ENCODE assay signal across 29 mouse cellular contexts in the genomic region with DNA sequence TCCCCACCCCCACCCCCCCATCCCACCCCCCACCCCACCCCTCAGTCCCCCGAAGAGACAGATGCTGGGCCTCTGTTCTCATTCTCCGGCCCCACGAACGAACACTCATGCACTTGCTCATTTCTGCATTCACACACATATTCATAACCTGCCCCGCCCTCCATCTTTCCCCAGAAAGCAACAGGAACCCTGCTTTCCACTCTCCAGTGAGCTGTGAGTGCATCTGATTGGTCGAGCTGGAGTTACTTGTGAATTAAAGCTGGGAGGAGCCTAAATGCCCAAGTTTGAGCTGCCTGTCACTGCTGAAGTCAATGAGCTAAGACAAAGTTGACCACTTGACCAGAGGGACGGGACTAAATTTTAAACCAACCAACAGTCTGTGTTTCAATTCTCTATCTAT. TPM values are rescaled to one million over a fixed set of nuclear protein-coding genes. Genes with fewer than 3 reads are reported as not detected.
DNase-seq lines count a peak whose midpoint lies in the region; ATAC-seq and TF ChIP-seq lines count a peak whose summit lies in the region.
"Had no signal": no experiment of that assay in that cellular context is flagged by ENCODE, and none has a peak within 500 bp of the region (broad histone marks: within the 10 kb centered on the region; RNA-seq: fewer than 3 reads in every experiment).

No protein-coding gene starts in this region.

- intact Hi-C loops in gastrocnemius, postnatal 36 days (cut with DNase I), result no loop called here

- no peak for TF ChIP-seq EP300 in MEL (IDR thresholded peaks at IDR 0.05; ENCODE audit: low read depth in 1 of 2, low read length in 2 of 2)

- no peak overlapping the region for H3K27ac ChIP-seq in MEL (ENCODE audit: control insufficient read depth, low read depth, low read length)
- H3K27ac ChIP-seq in bone marrow macrophage, adult 2 months (ENCODE audit: insufficient read depth, low read depth, low read length), result peak overlapping the region; percentile 88
- H3K27ac ChIP-seq: embryonic facial prominence, embryonic 13.5 days; embryonic facial prominence, embryonic 15.5 days; forebrain, embryonic 10.5 days; forebrain, embryonic 12.5 days had no signal

- no peak for TF ChIP-seq RAD21 in MEL (IDR thresholded peaks at IDR 0.05; ENCODE audit: low read depth, low read length)

- no peak for TF ChIP-seq POLR2A in MEL (IDR thresholded peaks at IDR 0.05; ENCODE audit: control insufficient read depth in 1 of 2, insufficient read depth in 1 of 2, low read depth in 1 of 2, low read length in 2 of 2, poor library complexity in 1 of 2)
- no peak for TF ChIP-seq POLR2A in bone marrow macrophage, adult 2 months (IDR thresholded peaks at IDR 0.05; ENCODE audit: borderline replicate concordance, low read depth, low read length)

- H3K9ac ChIP-seq in MEL (ENCODE audit: control insufficient read depth, low read depth, low read length, poor library complexity, severe bottlenecking), result no peak overlapping the region
- H3K9ac ChIP-seq: embryonic facial prominence, embryonic 13.5 days; embryonic facial prominence, embryonic 15.5 days; forebrain, embryonic 12.5 days had no signal

- peaks cover 5 to 13% of the 10 kb centered on the region in 2 experiments for H3K4me1 ChIP-seq in MEL (ENCODE audit: control insufficient read depth in 1 of 2, insufficient read depth in 2 of 2, low read length in 2 of 2)
- H3K4me1 ChIP-seq in bone marrow macrophage, adult 2 months (ENCODE audit: control insufficient read depth, insufficient read depth, low read length), result peaks cover 54% of the 10 kb centered on the region

- peak; percentile 34; the same call in 1 of the 2 replicates for ATAC-seq in megakaryocyte, adult 5-6 weeks (ENCODE audit: poor library complexity, severe bottlenecking)
- ATAC-seq: activated CD4-positive, CD25-positive, alpha-beta regulatory T cell, adult 4 months; CD4-positive, CD25-positive, alpha-beta regulatory T cell, adult 4 months; forebrain, embryonic 14.5 days; forebrain, embryonic 16.5 days had no signal

- H3K27me3 ChIP-seq in MEL (ENCODE audit: control insufficient read depth in 1 of 2, insufficient read depth in 2 of 2, low read length in 2 of 2), result no peaks in the 10 kb centered on the region
- H3K27me3 ChIP-seq: embryonic facial prominence, embryonic 13.5 days; embryonic facial prominence, embryonic 15.5 days; forebrain, embryonic 12.5 days had no signal

- no peaks in the 10 kb centered on the region for H3K79me2 ChIP-seq in MEL (ENCODE audit: control insufficient read depth, insufficient read depth, low read length, poor library complexity)

- H3K9me3 ChIP-seq in MEL (replicated peaks; ENCODE audit: insufficient read depth, low read length), result no peaks in the 10 kb centered on the region
- H3K9me3 ChIP-seq: embryonic facial prominence, embryonic 13.5 days; embryonic facial prominence, embryonic 15.5 days; forebrain, embryonic 10.5 days; forebrain, embryonic 12.5 days; G1E had no signal

- H3K36me3 ChIP-seq in MEL (ENCODE audit: control insufficient read depth in 1 of 2, insufficient read depth in 2 of 2, low read length in 2 of 2), result peaks cover 0 to 3% of the 10 kb centered on the region in 2 experiments; a peak in 1 of 4 replicates
- H3K36me3 ChIP-seq: embryonic facial prominence, embryonic 13.5 days; embryonic facial prominence, embryonic 15.5 days; forebrain, embryonic 10.5 days; forebrain, embryonic 12.5 days; G1E had no signal

- H3K4me3 ChIP-seq in MEL (ENCODE audit: control insufficient read depth in 1 of 2, insufficient read depth in 1 of 2, low read depth in 2 of 2, low read length in 2 of 2), result no peak overlapping the region
- H3K4me3 ChIP-seq in bone marrow macrophage, adult 2 months (ENCODE audit: insufficient read depth, low read length), result no peak overlapping the region
- H3K4me3 ChIP-seq: embryonic facial prominence, embryonic 13.5 days; embryonic facial prominence, embryonic 15.5 days; erythroblast, embryonic 14.5 days; forebrain, embryonic 10.5 days; forebrain, embryonic 12.5 days had no signal

- peak; percentile 82 for DNase-seq in MEL (ENCODE audit: low read depth, low spot score)
- no peak for DNase-seq in lung, postnatal 14 days
- DNase-seq in testis, postnatal 10 days (ENCODE audit: low spot score), result no peak
- DNase-seq in gastrocnemius, adult 8-10 months (ENCODE audit: low spot score in 2 of 2), result no peak
- no peak for DNase-seq in gastrocnemius, postnatal 36 days
- DNase-seq: adrenal gland, adult 8-10 months; adrenal gland, postnatal 14 days; adrenal gland, postnatal 36 days; B cell, adult 2 months; cerebellum, adult 11-12 months; cerebellum, adult 2 months; cerebellum, adult 9-10 months; cerebellum, postnatal 10 days; cerebellum, postnatal 25 days had no signal

- TF ChIP-seq CTCF in MEL (IDR thresholded peaks at IDR 0.05 in 2 of 3, conservative IDR thresholded peaks at IDR 0.05 in 1 of 3; ENCODE audit: control insufficient read depth in 1 of 3, insufficient read depth in 1 of 3, low read depth in 2 of 3, low read length in 3 of 3, poor library complexity in 1 of 3, severe bottlenecking in 1 of 3), result no peak
- no peak for TF ChIP-seq CTCF in bone marrow macrophage, adult 2 months (IDR thresholded peaks at IDR 0.05; ENCODE audit: low read depth, low read length)

TF ChIP-seq in MEL, 35 proteins besides CTCF, POLR2A, EP300 and RAD21:
- no peak for TF ChIP-seq ZMIZ1 (IDR thresholded peaks at IDR 0.05; ENCODE audit: low read depth, low read length)
- 0 out of 2 replicates have a peak, but pooled peaks have one; percentile 33 for TF ChIP-seq TBP (IDR thresholded peaks at IDR 0.05; ENCODE audit: low read depth, low read length)
- TF ChIP-seq MYB (IDR thresholded peaks at IDR 0.05; ENCODE audit: low read depth, low read length), result no peak

RNA-seq across cellular contexts. Expression of a gene that starts 25.2 kb away (rescaled TPM):
- total RNA-seq in MEL (2012; rRNA removed), result 0.81 and 2.1 TPM in 2 replicates
- 1 to 10 TPM in 1 of 2 experiments, not detected in 1; 2.7 TPM for polyA plus RNA-seq in MEL (2012; ENCODE audit: insufficient read depth in 1 of 2, insufficient read length in 2 of 2, low read depth in 1 of 2, low replicate concordance in 2 of 2, missing spikeins in 1 of 2)
- not detected in 2 replicates for polyA plus RNA-seq in bone marrow macrophage, adult 2 months (2012; ENCODE audit: insufficient read depth, insufficient read length, missing spikeins)
- not detected in 2 replicates for total RNA-seq in megakaryocyte, adult 5-6 weeks (2015)
- not detected in 2 replicates for total RNA-seq in megakaryocyte, adult 5-6 weeks (2017)
- under 1 TPM in 1 of 4 experiments, not detected in 3; 0.92 TPM for total RNA-seq in gastrocnemius, adult 8-10 months (2022)
- not detected for total RNA-seq in gastrocnemius, postnatal 36 days (2021)
- total RNA-seq: adrenal gland, adult 18-20 months; adrenal gland, adult 8-10 months; adrenal gland, postnatal 14 days; adrenal gland, postnatal 36 days had no signal
- polyA plus RNA-seq: activated CD4-positive, CD25-positive, alpha-beta regulatory T cell, adult 4 months; CD4-positive, CD25-positive, alpha-beta regulatory T cell, adult 4 months; cortical plate, adult 2 months; embryonic facial prominence, embryonic 11.5 days; embryonic facial prominence, embryonic 13.5 days; embryonic facial prominence, embryonic 15.5 days; erythroblast, embryonic 14.5 days; forebrain, embryonic 10.5 days had no signal
